Mouse (Mus musculus) CH12.LX (cell line): ENCODE measurements around the gene Hmox1. TPM values are rescaled to one million over a fixed set of nuclear protein-coding genes. Genes with fewer than 3 reads are reported as not detected.
A peak's percentile ranks its signal among the peaks of the same experiment; 100 is the strongest.

Experiments
- DNase-seq: peaks from one replicate; pipeline ENCODE4 v3.0.0-alpha.2; 2013; ENCODE audit errors: extremely low read depth
- H3K27ac ChIP-seq: 2 replicates; pipeline ENCODE4 v1.5.1; 2012; ENCODE audit warnings: low read depth, mild to moderate bottlenecking, control low read depth, moderate library complexity; ENCODE audit not compliant: insufficient read depth
- H3K27me3 ChIP-seq: replicated peaks from 2 replicates; pipeline ENCODE3; 2012; ENCODE audit warnings: inconsistent platforms
- H3K36me3 ChIP-seq, 2 experiments: replicated peaks in 1 of 2; 2 replicates each; pipeline versions ENCODE3 to v1.6.1; 2012; ENCODE audit warnings: inconsistent platforms in 1 of 2, low read length in 1 of 2, mild to moderate bottlenecking in 1 of 2, mixed read lengths in 1 of 2, moderate library complexity in 1 of 2; ENCODE audit not compliant: control insufficient read depth in 1 of 2, insufficient read depth in 1 of 2
- H3K4me1 ChIP-seq, 2 experiments: 2 replicates each; pipeline ENCODE4 v1.6.1; 2012; ENCODE audit warnings: inconsistent platforms in 1 of 2, moderate library complexity in 1 of 2; ENCODE audit not compliant: insufficient read depth in 2 of 2, control insufficient read depth in 1 of 2
- H3K4me2 ChIP-seq: 2 replicates; pipeline ENCODE4 v1.6.1; 2012; ENCODE audit warnings: low read depth, mild to moderate bottlenecking, control low read depth; ENCODE audit not compliant: poor library complexity, insufficient read depth, severe bottlenecking
- H3K4me3 ChIP-seq, 3 experiments: fragments of 150-350 bp in 1 of 3; sonication (generic) in 1 of 3; replicated peaks in 1 of 3; 2 replicates each; pipeline versions ENCODE3 to v1.5.1; 2011 to 2012; ENCODE audit warnings: low read depth in 2 of 3, low read length in 2 of 3, mild to moderate bottlenecking in 2 of 3, moderate library complexity in 2 of 3, control low read depth in 1 of 3, improper control_type of control experiment in 1 of 3, inconsistent platforms in 1 of 3, mixed read lengths in 1 of 3; ENCODE audit not compliant: poor library complexity in 1 of 3
- H3K79me2 ChIP-seq: replicated peaks from 2 replicates; pipeline ENCODE4 v1.6.1; 2012; ENCODE audit warnings: mild to moderate bottlenecking, moderate library complexity; ENCODE audit not compliant: control insufficient read depth, poor library complexity, insufficient read depth, severe bottlenecking; ENCODE audit errors: extremely low read depth
- H3K9ac ChIP-seq: 2 replicates; pipeline ENCODE4 v1.6.1; 2012; ENCODE audit warnings: low read depth, mild to moderate bottlenecking, control low read depth, moderate library complexity; ENCODE audit not compliant: insufficient read depth
- H3K9me3 ChIP-seq: replicated peaks from 2 replicates; pipeline ENCODE3; 2012; ENCODE audit warnings: low read length, inconsistent platforms, mixed read lengths
- BHLHE40 ChIP-seq: IDR thresholded peaks from 2 replicates; pipeline ENCODE4 v1.6.1; 2011; ENCODE audit warnings: mild to moderate bottlenecking, low read depth, low read length, improper control_type of control experiment
- CHD1 ChIP-seq: IDR thresholded peaks from 2 replicates; pipeline ENCODE4 v1.6.1; 2012; ENCODE audit warnings: low read depth, low read length, improper control_type of control experiment, inconsistent platforms
- CHD2 ChIP-seq: IDR thresholded peaks from 2 replicates; pipeline ENCODE4 v1.6.1; 2011; ENCODE audit warnings: low read length, improper control_type of control experiment
- CTCF ChIP-seq, 2 experiments: IDR thresholded peaks in 1 of 2; conservative IDR thresholded peaks in 1 of 2; 2 replicates each; pipeline ENCODE4 v1.5.1; 2011 to 2012; ENCODE audit warnings: low read depth in 2 of 2, low read length in 2 of 2, improper control_type of control experiment in 1 of 2, inconsistent platforms in 1 of 2, mild to moderate bottlenecking in 1 of 2, moderate library complexity in 1 of 2
- E2F4 ChIP-seq: IDR thresholded peaks from 2 replicates; pipeline ENCODE4 v1.6.1; 2011; ENCODE audit warnings: low read depth, low read length, improper control_type of control experiment; ENCODE audit not compliant: insufficient replicate concordance
- ELF1 ChIP-seq: IDR thresholded peaks from 2 replicates; pipeline ENCODE4 v1.6.1; 2014; ENCODE audit warnings: low read depth, mild to moderate bottlenecking, inconsistent platforms, low read length, improper control_type of control experiment
- EP300 ChIP-seq: IDR thresholded peaks from 2 replicates; pipeline ENCODE4 v1.6.1; 2011; ENCODE audit warnings: low read length, improper control_type of control experiment
- ETS1 ChIP-seq: conservative IDR thresholded peaks from 2 replicates; pipeline ENCODE4 v1.6.1; 2012; ENCODE audit warnings: low read depth, mild to moderate bottlenecking, inconsistent platforms, low read length, improper control_type of control experiment, moderate library complexity
- GABPA ChIP-seq: IDR thresholded peaks from 2 replicates; pipeline ENCODE4 v1.6.1; 2012; ENCODE audit warnings: low read depth, low read length, improper control_type of control experiment, inconsistent platforms; ENCODE audit not compliant: insufficient replicate concordance
- HCFC1 ChIP-seq: IDR thresholded peaks from 2 replicates; pipeline ENCODE4 v1.6.1; 2012; ENCODE audit warnings: low read depth, mild to moderate bottlenecking, inconsistent platforms, low read length, improper control_type of control experiment
- IRF4 ChIP-seq: IDR thresholded peaks from 2 replicates; pipeline ENCODE4 v1.6.1; 2014; ENCODE audit warnings: low read depth, mild to moderate bottlenecking, inconsistent platforms, low read length, improper control_type of control experiment
- JUN ChIP-seq: IDR thresholded peaks from 2 replicates; pipeline ENCODE4 v1.6.1; 2011; ENCODE audit warnings: low read depth, mild to moderate bottlenecking, low read length, improper control_type of control experiment, moderate library complexity; ENCODE audit not compliant: insufficient read depth
- JUND ChIP-seq: conservative IDR thresholded peaks from 2 replicates; pipeline ENCODE4 v1.6.1; 2011; ENCODE audit warnings: low read depth, low read length, improper control_type of control experiment
- KAT2A ChIP-seq: IDR thresholded peaks from 2 replicates; pipeline ENCODE4 v1.6.1; 2012; ENCODE audit warnings: low read length, improper control_type of control experiment, inconsistent platforms; ENCODE audit not compliant: insufficient replicate concordance
- MAFK ChIP-seq: IDR thresholded peaks from 2 replicates; pipeline ENCODE4 v1.6.1; 2011; ENCODE audit warnings: low read length, improper control_type of control experiment; ENCODE audit not compliant: insufficient replicate concordance
- MAX ChIP-seq: IDR thresholded peaks from 2 replicates; pipeline ENCODE4 v1.6.1; 2011; ENCODE audit warnings: low read length, improper control_type of control experiment
- MAZ ChIP-seq: IDR thresholded peaks from 2 replicates; pipeline ENCODE4 v1.6.1; 2012; ENCODE audit warnings: low read depth, mild to moderate bottlenecking, inconsistent platforms, low read length, improper control_type of control experiment, moderate library complexity
- MEF2A ChIP-seq: IDR thresholded peaks from 2 replicates; pipeline ENCODE4 v1.6.1; 2014; ENCODE audit warnings: low read depth, mild to moderate bottlenecking, inconsistent platforms, low read length, improper control_type of control experiment, borderline replicate concordance
- MXI1 ChIP-seq: IDR thresholded peaks from 2 replicates; pipeline ENCODE4 v1.6.1; 2011; ENCODE audit warnings: mild to moderate bottlenecking, low read depth, low read length, improper control_type of control experiment
- MYC ChIP-seq: IDR thresholded peaks from 2 replicates; pipeline ENCODE4 v1.6.1; 2011; ENCODE audit warnings: low read depth, mild to moderate bottlenecking, improper control_type of control experiment, low read length
- NELFE ChIP-seq: IDR thresholded peaks from 2 replicates; pipeline ENCODE4 v1.6.1; 2011; ENCODE audit warnings: low read depth, low read length, improper control_type of control experiment
- NRF1 ChIP-seq: IDR thresholded peaks from 2 replicates; pipeline ENCODE4 v1.6.1; 2014; ENCODE audit warnings: low read depth, mild to moderate bottlenecking, inconsistent platforms, low read length, improper control_type of control experiment, moderate library complexity
- PAX5 ChIP-seq: IDR thresholded peaks from 2 replicates; pipeline ENCODE4 v1.6.1; 2012; ENCODE audit warnings: low read length, inconsistent platforms, mixed read lengths
- POLR2A ChIP-seq: IDR thresholded peaks from 2 replicates; pipeline ENCODE4 v1.6.1; 2011; ENCODE audit warnings: low read depth, mild to moderate bottlenecking, improper control_type of control experiment, low read length
- POLR2AphosphoS2 ChIP-seq: IDR thresholded peaks from 2 replicates; pipeline ENCODE4 v1.6.1; 2011; ENCODE audit warnings: low read depth, low read length, improper control_type of control experiment
- RAD21 ChIP-seq: IDR thresholded peaks from 2 replicates; pipeline ENCODE4 v1.6.1; 2011; ENCODE audit warnings: low read depth, mild to moderate bottlenecking, low read length, improper control_type of control experiment, moderate library complexity
- RCOR1 ChIP-seq: conservative IDR thresholded peaks from 2 replicates; pipeline ENCODE4 v1.6.1; 2012; ENCODE audit warnings: low read depth, mild to moderate bottlenecking, inconsistent platforms, low read length, improper control_type of control experiment
- SIN3A ChIP-seq: IDR thresholded peaks from 2 replicates; pipeline ENCODE4 v1.6.1; 2012; ENCODE audit warnings: low read length, improper control_type of control experiment, inconsistent platforms
- SMC3 ChIP-seq: IDR thresholded peaks from 2 replicates; pipeline ENCODE4 v1.6.1; 2011; ENCODE audit warnings: low read depth, low read length, improper control_type of control experiment
- TBP ChIP-seq: conservative IDR thresholded peaks from 2 replicates; pipeline ENCODE4 v1.6.1; 2011; ENCODE audit warnings: low read depth, low read length, improper control_type of control experiment
- TCF12 ChIP-seq: IDR thresholded peaks from 2 replicates; pipeline ENCODE4 v1.6.1; 2014; ENCODE audit warnings: low read depth, mild to moderate bottlenecking, inconsistent platforms, low read length, improper control_type of control experiment
- UBTF ChIP-seq: IDR thresholded peaks from 2 replicates; pipeline ENCODE4 v1.6.1; 2012; ENCODE audit warnings: low read depth, mild to moderate bottlenecking, inconsistent platforms, low read length, improper control_type of control experiment, moderate library complexity
- USF1 ChIP-seq: IDR thresholded peaks from 2 replicates; pipeline ENCODE4 v1.6.1; 2014; ENCODE audit warnings: low read depth, mild to moderate bottlenecking, inconsistent platforms, low read length, improper control_type of control experiment
- USF2 ChIP-seq: conservative IDR thresholded peaks from 2 replicates; pipeline ENCODE4 v1.6.1; 2011; ENCODE audit warnings: low read depth, low read length, improper control_type of control experiment
- ZC3H11A ChIP-seq: IDR thresholded peaks from 2 replicates; pipeline ENCODE4 v1.6.1; 2012; ENCODE audit warnings: low read depth, mild to moderate bottlenecking, inconsistent platforms, low read length, improper control_type of control experiment
- ZKSCAN1 ChIP-seq: IDR thresholded peaks from 2 replicates; pipeline ENCODE4 v1.6.1; 2012; ENCODE audit warnings: low read depth, inconsistent platforms, low read length, improper control_type of control experiment, borderline replicate concordance
- ZMIZ1 ChIP-seq: IDR thresholded peaks from 2 replicates; pipeline ENCODE4 v1.6.1; 2012; ENCODE audit warnings: low read depth, mild to moderate bottlenecking, inconsistent platforms, low read length, improper control_type of control experiment
- ZNF384 ChIP-seq: IDR thresholded peaks from 2 replicates; pipeline ENCODE4 v1.6.1; 2012; ENCODE audit warnings: low read depth, low read length, improper control_type of control experiment, inconsistent platforms
- dilution Hi-C: fragments of 300-500 bp; cut with MboI; formaldehyde crosslinking; loops from 2 replicates; pipeline ENCODE4 v1.14.3; 2020; ENCODE audit warnings: low sequenced_read_pairs; ENCODE audit not compliant: extremely low pct_unique_long_range_greater_than_20kb, extremely low pct_ligation_motif_present
- in situ Hi-C: fragments of 300-500 bp; cut with MboI; formaldehyde crosslinking; loops from 3 replicates; pipeline ENCODE4 v1.14.3; 2019; ENCODE audit warnings: low sequenced_read_pairs, low pct_ligation_motif_present, low pct_unique_long_range_greater_than_20kb, mixed read lengths
- polyA plus RNA-seq: library from polyadenylated mRNA; unstranded; fragments of >175 nt; gene quantifications from 2 replicates; pipeline ENCODE4 v1.2.1, GENCODE M21; 2012; ENCODE audit warnings: low read depth; ENCODE audit not compliant: insufficient read length
- total RNA-seq, 2 experiments: library from RNA; depleted of rRNA; stranded (reverse); fragments of 300-350 nt in 1 of 2; fragments of >200 nt in 1 of 2; gene quantifications; 2 replicates each; pipeline ENCODE4 v1.2.3; 2012 to 2014

Hmox1 gene
- total RNA-seq (2012; rRNA removed) (27.3 and 39.7 TPM in 2 replicates), total RNA-seq (2014; rRNA removed) (53.2 and 67.3 TPM in 2 replicates), polyA plus RNA-seq (87.4 and 92.2 TPM in 2 replicates)

- Histone ChIP-seq H3K4me1 (peaks cover 17 to 63% of the 10 kb centered on the region in 2 experiments), H3K9ac (peak within 1 kb of the TSS; percentile 91), H3K36me3 (peaks cover 32 to 36% of the 10 kb centered on the region in 2 experiments), H3K9me3 (no peaks in the 10 kb centered on the region), H3K79me2 (peaks cover 23% of the 10 kb centered on the region), H3K4me3 (peak within 1 kb of the TSS; percentile 82 to 97 (median 97)), H3K4me2 (peak within 1 kb of the TSS; percentile 69), H3K27ac (peak within 1 kb of the TSS; percentile 44), H3K27me3 (no peaks in the 10 kb centered on the region)
- DNase-seq: peak; percentile 88
- dilution Hi-C loops (no loop called here), in situ Hi-C loops (no loop called here)
- peak; percentile 53 for TF ChIP-seq NRF1
- TF ChIP-seq ETS1: peak; percentile 96
- TF ChIP-seq HCFC1: peak; percentile 52
- TF ChIP-seq ZNF384: peak; percentile 85
- TF ChIP-seq MAZ: no peak
- TF ChIP-seq EP300: no peak
- TF ChIP-seq PAX5: no peak
- no peak for TF ChIP-seq ZC3H11A
- TF ChIP-seq CTCF (conservative IDR thresholded peaks at IDR 0.05 in 1 of 2, IDR thresholded peaks at IDR 0.05 in 1 of 2; ENCODE audit: low read depth in 2 of 2, low read length in 2 of 2): no peak
- peak; percentile 67; the same call in 1 of the 2 replicates for TF ChIP-seq ELF1
- peak; percentile 93 for TF ChIP-seq USF2
- no peak for TF ChIP-seq MAFK
- no peak for TF ChIP-seq UBTF
- no peak for TF ChIP-seq RCOR1
- TF ChIP-seq POLR2A: peak; percentile 96
- TF ChIP-seq ZMIZ1: peak; percentile 87
- peak; percentile 94 for TF ChIP-seq BHLHE40
- no peak for TF ChIP-seq KAT2A
- peak; percentile 96 for TF ChIP-seq TBP
- TF ChIP-seq NELFE: peak; percentile 90
- no peak for TF ChIP-seq JUN
- no peak; the same call in 1 of the 2 replicates for TF ChIP-seq CHD2
- no peak for TF ChIP-seq ZKSCAN1
- no peak for TF ChIP-seq RAD21
- no peak for TF ChIP-seq E2F4
- TF ChIP-seq POLR2AphosphoS2: peak; percentile 77; the same call in 1 of the 2 replicates
- TF ChIP-seq MAX: peak; percentile 97
- peak; percentile 96 for TF ChIP-seq USF1
- no peak; the same call in 1 of the 2 replicates for TF ChIP-seq MYC
- TF ChIP-seq SMC3: no peak
- TF ChIP-seq SIN3A: peak; percentile 98
- TF ChIP-seq MXI1: peak; percentile 95
- no peak for TF ChIP-seq GABPA
- no peak for TF ChIP-seq JUND
- no peak for TF ChIP-seq CHD1
- 0 out of 2 replicates have a peak, but pooled peaks have one; percentile 19 for TF ChIP-seq IRF4
- TF ChIP-seq TCF12: peak; percentile 91
- TF ChIP-seq MEF2A: no peak
These were observed at the start of gene Hmox1 for GRCm38 (mm10) chr8:75093399-75094156. TSS of gene Hmox1 (plus strand) at chr8:75093621.
